Mouse (Mus musculus): ENCODE results near the gene Nudt9. TPM values are rescaled to one million over a fixed set of nuclear protein-coding genes. Genes with fewer than 3 reads are reported as not detected.
"Not testable (repeated sequence)": the region's sequence is repeated elsewhere in the genome, so short reads cannot be mapped to it uniquely, and the experiment has no call there.

The Nudt9 gene
- polyA plus RNA-seq (2012; rRNA removed) = 59.8 and 70.6 TPM in 2 replicates

GRCm38 (mm10) chr5:104046256-104047199, at the start of gene Nudt9:
Gene Nudt9 (plus strand): TSS chr5:104046306.
- DNase-seq (ENCODE audit: low read depth) = peak; percentile 69

- DNase-seq (ENCODE audit: low read depth) = no peak
These were observed 47.4 kb upstream of the Nudt9 start for GRCm38 (mm10) chr5:103998739-103999138.

DNA sequence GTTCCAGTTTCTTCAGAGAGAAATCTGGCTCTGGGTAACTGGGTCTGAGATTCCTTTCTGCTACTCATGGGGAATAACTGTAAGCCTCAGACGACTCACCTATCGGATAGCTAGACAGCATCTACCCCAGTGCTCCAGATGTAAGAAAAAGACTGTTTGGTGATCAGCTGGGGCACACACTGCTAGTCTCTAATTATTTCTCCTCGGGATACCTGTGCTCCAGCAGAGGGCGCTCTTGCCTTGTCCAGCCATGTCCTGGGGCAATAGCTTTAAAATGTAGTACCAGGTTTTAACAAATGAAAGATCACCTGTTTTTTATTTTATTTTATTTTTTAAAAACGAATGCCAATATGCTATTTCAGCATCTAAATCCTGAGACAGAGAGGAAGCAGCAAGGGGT, 46.4 kb upstream of the Nudt9 start:
- DNase-seq (ENCODE audit: low read depth) = no peak

DNA sequence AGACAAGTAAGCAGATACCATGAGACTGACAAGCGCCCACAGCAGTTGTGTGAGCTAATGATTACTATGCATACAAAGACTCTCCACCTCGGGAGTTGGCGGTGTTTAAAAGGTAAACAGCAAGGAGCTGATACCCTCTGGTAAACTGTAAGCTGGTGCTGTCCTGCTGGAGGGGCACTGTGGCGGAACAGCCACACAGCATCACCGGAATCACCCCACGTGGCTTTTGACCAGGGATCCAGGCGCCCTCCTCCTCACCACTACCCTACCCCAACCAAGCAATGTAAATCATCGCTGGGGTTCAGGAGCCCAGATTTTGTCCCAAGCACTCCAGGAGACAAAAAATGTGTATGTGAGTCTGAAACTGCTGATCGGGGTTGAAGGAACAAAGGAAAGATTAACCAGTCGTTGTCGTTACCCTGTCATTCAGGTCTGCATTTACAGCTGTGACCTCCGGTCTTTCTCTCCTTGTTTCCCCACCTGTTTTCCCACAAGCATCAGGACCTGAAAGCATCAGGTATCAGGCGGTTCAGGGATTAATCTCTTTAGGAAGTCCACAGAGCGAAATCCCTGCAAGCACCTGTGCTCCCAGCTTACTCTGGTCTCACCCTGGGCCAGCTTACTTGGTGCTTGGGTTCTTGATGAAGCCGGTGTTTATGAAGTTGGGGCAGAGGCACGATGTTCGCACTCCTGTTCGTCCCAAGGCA, 43.4 kb upstream of the Nudt9 start:
- no peak for DNase-seq (ENCODE audit: low read depth)

GRCm38 (mm10) chr5:104003256-104003931, 42.7 kb upstream of the Nudt9 start:
- no peak for DNase-seq (ENCODE audit: low read depth)

- DNase-seq (ENCODE audit: low read depth) = no peak
These were observed 42.2 kb upstream of the Nudt9 start for GRCm38 (mm10) chr5:104003955-104004354.

- no peak for DNase-seq (ENCODE audit: low read depth)
These were observed 39.3 kb upstream of the Nudt9 start for GRCm38 (mm10) chr5:104006811-104007210.

DNA sequence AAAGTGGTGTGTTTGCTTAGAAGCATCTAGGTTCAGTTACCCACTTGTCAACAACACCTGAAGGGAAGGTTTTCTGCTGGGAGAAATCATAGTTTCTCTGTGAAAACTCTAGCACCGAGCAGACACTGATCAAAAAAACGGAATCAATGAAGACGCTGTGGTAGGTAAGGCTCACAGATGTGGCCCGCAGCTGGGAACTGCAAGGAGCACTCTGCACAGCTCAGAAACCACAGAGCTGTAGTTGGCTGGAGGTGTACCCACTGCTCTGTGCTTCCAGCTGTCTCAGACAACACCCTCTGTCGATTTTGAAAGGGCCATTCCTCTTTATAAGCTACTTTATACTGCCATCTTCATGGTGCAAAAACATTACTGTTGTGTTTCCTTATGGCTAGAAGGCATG, 38.3 kb upstream of the Nudt9 start:
- DNase-seq (ENCODE audit: low read depth) = no peak

- no peak for DNase-seq (ENCODE audit: low read depth)
These were observed 36.7 kb upstream of the Nudt9 start for GRCm38 (mm10) chr5:104009421-104009820.

DNA sequence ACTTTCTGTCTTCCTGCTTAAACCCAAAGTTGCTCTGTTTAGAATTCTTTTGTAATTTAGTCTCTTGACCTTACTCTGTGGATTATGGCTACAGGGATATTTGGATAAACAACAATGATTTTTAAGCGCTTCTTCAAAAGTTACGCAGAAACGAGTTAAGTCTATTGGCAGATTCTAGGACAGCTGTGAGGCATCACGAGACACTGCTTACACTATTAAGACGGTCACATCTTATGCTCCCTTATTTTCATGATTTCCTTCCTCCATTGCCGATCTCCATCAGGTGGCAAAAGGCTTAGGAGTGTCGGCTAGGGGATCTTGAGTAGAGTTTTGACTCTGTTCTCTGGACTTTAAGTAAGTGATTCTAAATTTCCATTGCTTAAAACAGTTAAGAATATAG, 35.8 kb upstream of the Nudt9 start:
- no peak for DNase-seq (ENCODE audit: low read depth)

DNA sequence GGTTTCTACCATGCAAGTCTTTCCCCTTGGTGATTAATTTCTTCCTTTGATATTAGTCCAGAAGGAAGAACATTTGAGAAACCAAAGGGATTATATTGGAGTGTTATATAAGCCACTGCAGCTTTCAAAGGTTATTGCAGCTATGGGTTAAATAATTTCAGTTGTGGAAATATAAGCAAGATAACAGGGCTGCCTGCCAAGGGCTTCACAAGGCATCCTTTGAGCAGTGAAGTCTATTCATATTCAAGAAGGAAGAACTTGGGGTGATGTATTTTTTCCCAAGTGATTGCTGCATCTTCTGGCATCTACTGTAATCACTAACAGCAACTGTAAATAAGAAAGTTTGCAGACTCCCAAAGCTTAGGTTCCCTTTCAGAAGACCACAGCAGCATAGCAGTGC, 34.7 kb upstream of the Nudt9 start:
- no peak for DNase-seq (ENCODE audit: low read depth)

- no peak for DNase-seq (ENCODE audit: low read depth)
These were observed 24.3 kb upstream of the Nudt9 start, which contains the start of gene Hsd17b11 for GRCm38 (mm10) chr5:104021597-104022378. Gene Hsd17b11 (minus strand): TSS chr5:104021919.

DNA sequence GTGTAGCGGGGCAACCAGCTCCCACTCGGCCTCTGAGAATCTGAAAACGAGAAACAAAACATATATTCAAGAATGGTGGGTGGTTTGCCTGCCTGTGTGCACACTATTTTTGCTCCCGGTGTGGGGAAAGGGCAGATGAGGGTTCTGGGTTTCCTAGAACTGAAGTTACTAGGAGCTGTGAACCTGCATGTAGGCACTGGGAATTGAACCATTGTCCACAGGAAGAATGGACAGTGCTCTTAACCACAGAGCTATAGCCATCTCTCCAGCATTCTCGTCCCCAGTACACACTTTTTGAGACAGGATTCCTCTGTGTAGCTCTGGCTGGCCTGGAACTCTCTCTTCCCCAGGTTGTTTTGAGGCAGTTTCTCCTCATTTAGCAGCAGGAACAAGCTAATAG, 23.5 kb upstream of the Nudt9 start:
- DNase-seq (ENCODE audit: low read depth) = no peak

GRCm38 (mm10) chr5:104023289-104024020, 22.7 kb upstream of the Nudt9 start:
- DNase-seq (ENCODE audit: low read depth) = no peak

- DNase-seq (ENCODE audit: low read depth) = not testable (repeated sequence)
These were observed 21.9 kb upstream of the Nudt9 start for GRCm38 (mm10) chr5:104024193-104024592.

DNA sequence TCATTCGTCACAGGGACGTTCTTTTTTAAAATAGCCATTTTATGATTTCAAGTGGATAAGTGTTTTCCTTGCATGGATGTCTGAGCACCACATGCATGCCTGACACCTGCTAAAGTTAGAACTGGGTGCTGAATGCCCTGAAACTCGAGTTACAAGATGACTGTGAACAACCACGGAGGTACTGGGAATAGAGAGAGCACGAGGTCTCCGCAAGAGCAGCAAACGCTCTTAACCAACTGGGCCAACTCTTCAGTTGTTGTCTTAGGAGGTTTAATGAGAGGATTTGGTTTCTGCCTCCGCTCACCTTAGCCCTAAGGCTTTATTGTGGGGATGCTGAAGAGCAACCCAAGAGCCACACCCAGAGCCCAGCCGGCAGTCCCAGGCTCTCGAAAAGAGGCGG, 21.3 kb upstream of the Nudt9 start:
- DNase-seq (ENCODE audit: low read depth) = no peak

GRCm38 (mm10) chr5:104025245-104025854, 20.8 kb upstream of the Nudt9 start:
- no peak for DNase-seq (ENCODE audit: low read depth)

DNA sequence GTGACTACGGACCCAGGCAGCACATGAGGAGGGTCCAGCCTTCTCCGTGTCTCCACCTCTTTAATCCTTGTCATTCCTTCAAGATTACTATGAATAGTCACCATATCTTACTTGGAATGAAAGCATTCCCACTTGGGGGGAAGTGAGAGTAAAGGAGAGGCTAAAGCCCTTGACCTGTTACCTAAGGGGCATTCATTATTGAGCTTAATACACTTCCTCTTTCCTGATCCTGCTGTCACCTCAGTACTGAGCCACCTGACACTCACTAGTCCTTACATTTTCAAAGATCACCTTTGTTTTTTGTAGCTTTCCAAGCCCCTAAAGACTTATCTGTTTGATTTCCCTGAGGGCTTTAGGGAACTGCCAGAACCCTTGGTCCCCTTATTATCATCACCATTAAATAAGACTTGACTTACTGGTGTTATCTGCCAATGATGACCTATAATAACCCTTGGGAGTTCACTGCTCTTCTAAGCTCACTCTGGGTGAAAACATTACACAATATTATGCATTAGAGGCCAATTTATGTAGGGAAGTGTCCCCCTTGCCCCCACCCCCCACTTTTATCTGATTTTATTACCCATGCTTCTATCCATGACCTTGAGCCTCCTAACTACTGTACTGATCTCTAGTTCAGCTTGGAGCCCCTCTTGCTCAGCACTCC, 13.5 kb upstream of the Nudt9 start:
- no peak for DNase-seq (ENCODE audit: low read depth)

DNA sequence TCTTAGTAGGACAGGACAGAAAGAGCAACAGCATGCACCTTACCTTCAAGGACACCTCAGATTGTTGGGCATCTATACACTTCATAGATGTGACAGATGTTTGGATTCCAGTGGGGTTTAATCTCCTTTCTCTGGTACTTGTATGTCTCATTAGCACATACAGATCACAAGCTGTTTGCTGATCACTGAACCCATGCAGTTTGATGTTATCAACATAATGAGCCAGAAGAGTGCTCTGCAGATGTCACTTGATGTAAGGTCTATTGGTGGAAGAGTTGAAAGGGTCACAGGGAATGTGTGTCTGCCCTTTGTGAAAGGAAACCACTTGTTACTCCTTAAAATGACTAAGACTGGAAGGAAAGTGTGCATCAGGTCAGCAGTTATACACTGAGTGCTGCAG, 11.0 kb upstream of the Nudt9 start:
- no peak for DNase-seq (ENCODE audit: low read depth)

DNA sequence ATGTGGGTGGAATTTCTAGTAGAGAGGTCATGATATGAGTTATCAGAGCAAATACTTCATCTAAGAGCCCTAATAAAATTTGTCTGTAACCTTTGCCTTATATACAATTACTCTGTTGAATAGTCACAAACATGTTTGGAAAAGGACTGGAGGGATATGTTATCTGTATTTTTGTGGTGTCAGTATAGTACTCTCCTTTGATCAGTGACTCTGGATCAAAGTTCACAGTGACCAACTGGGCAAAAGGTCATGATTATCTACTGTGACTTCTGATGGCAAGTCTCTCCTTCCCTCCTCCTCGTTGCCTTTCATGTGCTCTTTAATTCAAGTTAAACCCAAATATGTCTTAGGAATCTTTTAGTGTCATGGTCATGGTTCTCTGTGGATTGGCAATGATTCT, 10.3 kb upstream of the Nudt9 start:
- DNase-seq (ENCODE audit: low read depth) = no peak
